Mouse (Mus musculus) spleen, adult 2 months (tissue): ENCODE measurements around the gene Amt. TPM values are rescaled to one million over a fixed set of nuclear protein-coding genes. Genes with fewer than 3 reads are reported as not detected.
A peak's percentile ranks its signal among the peaks of the same experiment; 100 is the strongest.
"Not testable (repeated sequence)": the region's sequence is repeated elsewhere in the genome, so short reads cannot be mapped to it uniquely, and the experiment has no call there.

Experiments
- DNase-seq, 2 experiments: peaks; one replicate each; pipeline versions ENCODE4 v3.0.0 to v3.0.0-alpha.2; 2012 to 2021; ENCODE audit warnings: low spot score in 2 of 2, low read depth in 1 of 2
- H3K27ac ChIP-seq: fragments of 200-500 bp; 2 replicates; pipeline ENCODE4 v1.5.1; 2012; ENCODE audit warnings: low read length, inconsistent platforms; ENCODE audit not compliant: insufficient read depth
- H3K27me3 ChIP-seq: fragments of 200-500 bp; 2 replicates; pipeline ENCODE4 v1.6.1; 2012; ENCODE audit warnings: mild to moderate bottlenecking, moderate library complexity, low read length, inconsistent platforms; ENCODE audit not compliant: control insufficient read depth, insufficient read depth
- H3K36me3 ChIP-seq: fragments of 200-500 bp; 2 replicates; pipeline ENCODE4 v1.6.1; 2012; ENCODE audit warnings: mild to moderate bottlenecking, low read length, inconsistent platforms; ENCODE audit not compliant: control insufficient read depth, insufficient read depth
- H3K4me1 ChIP-seq: fragments of 200-500 bp; 2 replicates; pipeline ENCODE4 v1.6.1; 2011; ENCODE audit warnings: inconsistent platforms; ENCODE audit not compliant: control insufficient read depth, insufficient read depth, insufficient read length
- H3K4me3 ChIP-seq: fragments of 200-500 bp; 2 replicates; pipeline ENCODE4 v1.5.1; 2011; ENCODE audit warnings: mild to moderate bottlenecking, inconsistent platforms; ENCODE audit not compliant: insufficient read depth, insufficient read length; ENCODE audit errors: extremely low read depth
- CTCF ChIP-seq: fragments of 200-500 bp; IDR thresholded peaks from 2 replicates; pipeline ENCODE4 v1.5.1; 2011; ENCODE audit warnings: mild to moderate bottlenecking, inconsistent platforms; ENCODE audit not compliant: insufficient read depth, insufficient read length, insufficient replicate concordance; ENCODE audit errors: extremely low read depth
- POLR2A ChIP-seq: fragments of 200-500 bp; IDR thresholded peaks from 2 replicates; pipeline ENCODE4 v1.6.1; 2011; ENCODE audit warnings: low read depth, low read length, inconsistent platforms
- WGBS: fragments of 180-500 bp; shearing (Covaris S2); methylation state at CpG from one replicate; pipeline ENCODE4 v1.1.7; 2018; 5-methylcytosine and 5-hydroxymethylcytosine counted together
- polyA plus RNA-seq: library from polyadenylated mRNA; depleted of rRNA; stranded (reverse); fragments of >200 nt; gene quantifications from 2 replicates; pipeline ENCODE4 v1.2.3, GENCODE M21; 2012

The Amt gene
- polyA plus RNA-seq, 1 experiment = 3.1 TPM

- no peaks in the 10 kb centered on the region for H3K36me3 ChIP-seq
- TF ChIP-seq CTCF = no peak
- TF ChIP-seq POLR2A = no peak
- no peaks in the 10 kb centered on the region for H3K27me3 ChIP-seq
- peak overlapping the region; percentile 68 for H3K27ac ChIP-seq
- H3K4me1 ChIP-seq = peaks cover 7% of the 10 kb centered on the region
- WGBS = under 1% methylated on average over 54 of the region's 62 CpGs
- H3K4me3 ChIP-seq = peak overlapping the region; percentile 70
- DNase-seq = peak in 1 of 2 experiments; percentile 64
These were observed 33.4 kb upstream of the Amt start for GRCm38 (mm10) chr9:108263131-108263681.

GRCm38 (mm10) chr9:108263690-108264190 lies 32.9 kb upstream of the Amt start, which contains the start of gene Dag1:
Dag1 (minus strand) TSS chr9:108263958.
- no peaks in the 10 kb centered on the region for H3K27me3 ChIP-seq
- WGBS = under 1% methylated on average over 68 of the region's 71 CpGs
- peak; percentile 85 to 97 for DNase-seq
- peak within 1 kb of the TSS; percentile 70 for H3K4me3 ChIP-seq
- H3K36me3 ChIP-seq = no peaks in the 10 kb centered on the region
- peak within 1 kb of the TSS; percentile 69 for H3K27ac ChIP-seq
- TF ChIP-seq CTCF (no peak), POLR2A (peak; percentile 17)
- H3K4me1 ChIP-seq = peaks cover 7% of the 10 kb centered on the region

DNA sequence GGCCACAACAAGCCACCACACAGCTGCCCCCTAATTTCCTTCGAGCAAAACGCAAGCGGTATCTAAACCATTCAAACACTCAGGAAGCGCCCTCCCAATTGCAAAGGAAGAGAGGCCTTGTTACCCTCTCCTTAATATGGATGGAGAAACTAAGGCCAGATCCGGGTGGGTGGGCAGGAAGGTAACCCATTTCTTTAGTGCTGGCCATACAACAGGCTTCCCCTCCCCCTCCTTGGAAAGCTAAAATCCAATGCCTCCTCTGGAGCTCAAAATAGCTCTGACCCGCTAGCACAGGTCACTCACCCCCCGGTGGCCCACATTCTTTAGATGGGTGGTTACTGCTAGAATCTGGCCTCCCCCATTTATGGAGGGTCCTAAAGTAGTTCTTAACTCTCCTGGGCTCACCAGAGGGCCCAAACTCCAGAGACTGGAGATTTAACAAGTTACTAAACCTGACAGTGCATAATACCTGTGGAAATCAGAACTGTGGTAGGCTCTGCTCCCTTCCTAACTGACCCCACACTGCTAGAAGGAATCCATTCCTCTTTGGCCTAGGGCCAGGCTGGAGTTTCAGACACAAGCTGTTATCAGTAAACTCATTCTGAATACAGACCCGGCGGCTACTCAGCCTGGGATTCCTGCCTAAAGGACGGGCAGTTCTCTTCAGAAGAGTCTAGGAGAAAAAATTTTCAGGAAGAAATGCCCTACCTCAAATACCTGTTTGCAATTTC lies 32.3 kb upstream of the Amt start:
- DNase-seq = peak in 1 of 2 experiments; percentile 6
- Histone ChIP-seq H3K4me3 (peak overlapping the region; percentile 70), H3K36me3 (no peaks in the 10 kb centered on the region), H3K27ac (peak overlapping the region; percentile 69), H3K4me1 (peaks cover 7% of the 10 kb centered on the region), H3K27me3 (no peaks in the 10 kb centered on the region)
- TF ChIP-seq POLR2A (no peak), CTCF (no peak)
- 33% methylated on average over 10 of the region's 10 CpGs for WGBS

DNA sequence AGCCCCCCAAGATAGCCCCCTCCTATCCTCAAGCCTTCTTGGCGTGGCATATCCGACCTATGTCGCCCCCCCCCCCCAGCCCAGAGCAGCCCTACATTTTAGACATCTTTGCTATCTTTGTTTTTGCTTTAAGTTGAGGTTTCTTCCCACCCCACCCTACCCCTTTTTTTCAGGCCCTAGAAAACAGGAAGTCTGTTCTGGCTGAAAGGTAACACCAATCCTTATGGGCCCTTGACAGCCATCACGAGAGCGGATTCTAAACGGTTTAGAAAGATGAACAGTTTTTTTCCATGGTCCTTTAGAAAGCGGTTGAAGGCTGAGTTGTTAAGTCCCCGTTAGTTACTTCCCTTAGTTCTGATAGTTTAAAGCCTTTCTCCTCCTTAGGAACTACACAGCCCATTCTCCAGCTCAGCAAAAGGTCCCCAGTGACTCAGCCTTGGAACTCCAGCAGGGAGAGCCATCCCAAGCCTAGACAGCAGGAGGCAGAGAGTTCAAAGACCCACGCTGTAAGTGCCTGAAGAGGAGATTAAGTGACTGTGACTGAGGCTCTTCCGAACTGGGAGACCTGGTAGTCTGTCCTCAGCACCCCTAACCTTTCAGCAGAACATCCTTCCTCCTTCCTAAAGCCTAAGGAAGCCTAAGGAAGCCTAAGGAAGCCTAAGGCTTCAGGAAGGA lies 30.3 kb upstream of the Amt start:
- TF ChIP-seq POLR2A = no peak
- TF ChIP-seq CTCF = no peak
- Histone ChIP-seq H3K4me1 (peaks cover 7% of the 10 kb centered on the region), H3K36me3 (no peaks in the 10 kb centered on the region), H3K4me3 (no peak overlapping the region), H3K27me3 (no peaks in the 10 kb centered on the region), H3K27ac (peak overlapping the region; percentile 36)
- DNase-seq = peak; percentile 8 to 54
- WGBS = 47% methylated on average over 10 of the region's 10 CpGs

DNA sequence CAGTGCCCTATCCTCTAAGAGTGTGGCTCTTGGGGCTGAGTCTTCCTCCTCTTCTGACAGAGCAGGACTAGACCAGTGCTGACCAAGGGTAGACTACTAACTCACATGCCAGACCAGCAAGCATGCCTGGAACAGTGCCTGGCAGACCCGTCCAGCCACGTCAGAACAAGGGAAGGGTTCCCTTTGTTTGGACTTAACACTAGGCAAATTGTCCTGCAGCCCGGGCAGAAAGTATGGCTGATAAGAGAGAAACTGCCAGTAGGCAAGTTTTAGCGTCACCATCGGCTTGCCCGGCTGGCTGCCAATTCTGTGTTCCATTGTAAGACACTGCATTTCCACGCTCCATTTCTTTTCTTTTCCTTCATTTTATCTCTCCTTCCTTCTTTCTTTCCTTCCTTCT lies 29.0 kb upstream of the Amt start:
- H3K27me3 ChIP-seq = no peaks in the 10 kb centered on the region
- 82% methylated on average over 7 of the region's 7 CpGs for WGBS
- no peak overlapping the region for H3K27ac ChIP-seq
- no peak overlapping the region for H3K4me3 ChIP-seq
- TF ChIP-seq POLR2A (no peak), CTCF (no peak)
- H3K36me3 ChIP-seq = no peaks in the 10 kb centered on the region
- H3K4me1 ChIP-seq = peaks cover 7% of the 10 kb centered on the region
- no peak for DNase-seq

DNA sequence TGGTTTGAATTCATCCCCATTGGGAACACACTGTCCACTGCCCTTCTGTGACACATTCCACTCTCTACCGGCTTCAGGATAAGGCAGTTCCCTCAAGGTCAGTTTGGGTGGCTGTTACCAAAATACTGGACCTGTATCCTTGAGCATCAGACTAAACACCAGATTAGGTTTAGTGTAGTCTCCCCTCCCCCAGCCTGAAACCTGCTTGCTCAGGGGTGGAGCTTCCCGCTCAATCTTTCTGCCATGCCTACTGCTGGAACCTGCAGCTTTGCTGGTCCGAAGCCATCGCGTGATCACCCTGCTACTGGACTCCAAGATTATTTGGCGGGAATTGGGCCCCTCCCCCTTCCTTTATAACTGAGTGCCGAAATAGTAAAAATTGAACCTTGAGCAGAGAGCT lies 28.0 kb upstream of the Amt start:
- H3K27me3 ChIP-seq, H3K4me3 ChIP-seq, DNase-seq, H3K36me3 ChIP-seq, H3K27ac ChIP-seq, H3K4me1 ChIP-seq: not testable (repeated sequence)
- 88% methylated on average over 7 of the region's 7 CpGs for WGBS
